Mouse (Mus musculus) hindbrain, embryonic 10.5 days (tissue): ENCODE results near the gene Pigyl. TPM values are rescaled to one million over a fixed set of nuclear protein-coding genes. Genes with fewer than 3 reads are reported as not detected.
A peak's percentile ranks its signal among the peaks of the same experiment; 100 is the strongest.

ENCODE experiments used
- DNase-seq: peaks from one replicate; pipeline ENCODE4 v3.0.0-alpha.2; 2017; ENCODE audit warnings: low spot score
- H3K27ac ChIP-seq: fragments of 300-500 bp; sonication (generic); 2 replicates; pipeline ENCODE4 v1.5.1; 2016; ENCODE audit warnings: mild to moderate bottlenecking, moderate library complexity
- H3K27me3 ChIP-seq: fragments of 300-500 bp; sonication (generic); 2 replicates; pipeline ENCODE4 v1.6.1; 2016; ENCODE audit warnings: mild to moderate bottlenecking; ENCODE audit not compliant: poor library complexity, insufficient read depth, severe bottlenecking
- H3K36me3 ChIP-seq: fragments of 300-500 bp; sonication (generic); 2 replicates; pipeline ENCODE4 v1.6.1; 2016; ENCODE audit warnings: mild to moderate bottlenecking, moderate library complexity
- H3K4me1 ChIP-seq: fragments of 300-500 bp; sonication (generic); replicated peaks from 2 replicates; pipeline ENCODE4 v1.6.1; 2016; ENCODE audit warnings: mild to moderate bottlenecking
- H3K4me3 ChIP-seq: fragments of 300-500 bp; sonication (generic); 2 replicates; pipeline ENCODE4 v1.5.1; 2016; ENCODE audit warnings: mild to moderate bottlenecking, moderate library complexity
- H3K9me3 ChIP-seq: fragments of 300-500 bp; sonication (generic); 2 replicates; pipeline ENCODE4 v1.6.1; 2016; ENCODE audit warnings: mild to moderate bottlenecking, moderate library complexity
- WGBS: fragments of 180-500 bp; shearing (Covaris S2); methylation state at CpG from one replicate; pipeline ENCODE4 v1.1.7; 2016; 5-methylcytosine and 5-hydroxymethylcytosine counted together
- polyA plus RNA-seq: library from polyadenylated mRNA; unstranded; fragments of >200 nt; fragmentation: Nextera tagmentation; extraction: Ambion mirVana; gene quantifications from 2 replicates; pipeline ENCODE4 v1.2.1, GENCODE M21; 2016

Pigyl gene
- polyA plus RNA-seq, result 55.6 and 68.3 TPM in 2 replicates

- Histone ChIP-seq H3K4me3 (peak within 1 kb of the TSS; percentile 77), H3K4me1 (peaks cover 21% of the 10 kb centered on the region), H3K27me3 (peaks cover 12% of the 10 kb centered on the region), H3K36me3 (peaks cover 12% of the 10 kb centered on the region), H3K9me3 (no peaks in the 10 kb centered on the region), H3K27ac (peak within 1 kb of the TSS; percentile 93)
- WGBS, result under 1% methylated on average over 65 of the region's 65 CpGs
- peak; percentile 99 for DNase-seq
Measured at GRCm38 (mm10) chr9:22156497-22157245, at the start of gene Pigyl. Gene Pigyl, plus strand, starts transcription at chr9:22156846.

DNA sequence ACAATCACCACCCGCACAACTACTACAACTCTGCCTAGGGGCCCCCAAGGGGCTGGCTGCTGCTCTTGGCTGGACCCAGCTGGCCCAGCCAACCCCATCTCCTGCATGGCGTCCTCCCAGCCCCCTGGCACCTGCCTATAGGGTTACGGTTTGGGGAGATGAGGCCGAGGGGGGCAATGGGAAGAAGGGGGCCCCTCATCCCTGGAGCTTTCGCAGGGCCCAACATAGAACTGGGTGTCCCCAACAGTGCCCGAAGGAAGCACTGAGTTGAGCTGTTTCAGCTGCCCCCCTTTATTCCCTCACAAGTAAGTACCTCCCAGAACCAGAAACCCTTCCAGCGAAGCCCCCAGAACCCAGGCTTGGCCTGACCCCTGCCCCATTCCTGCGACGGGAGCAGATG is 48.5 kb upstream of the Pigyl start:
- H3K4me1 ChIP-seq, result no peaks in the 10 kb centered on the region
- H3K27ac ChIP-seq, result no peak overlapping the region
- H3K9me3 ChIP-seq, result no peaks in the 10 kb centered on the region
- no peaks in the 10 kb centered on the region for H3K27me3 ChIP-seq
- 92% methylated on average over 9 of the region's 9 CpGs for WGBS
- no peak for DNase-seq
- H3K36me3 ChIP-seq, result peaks cover 53% of the 10 kb centered on the region
- H3K4me3 ChIP-seq, result no peak overlapping the region

GRCm38 (mm10) chr9:22115635-22116034 is 41.0 kb upstream of the Pigyl start:
- Histone ChIP-seq H3K9me3 (no peaks in the 10 kb centered on the region), H3K4me3 (peak overlapping the region; percentile 97), H3K36me3 (peaks cover 43% of the 10 kb centered on the region), H3K4me1 (peaks cover 24% of the 10 kb centered on the region), H3K27me3 (no peaks in the 10 kb centered on the region), H3K27ac (peak overlapping the region; percentile 92; the same call in 1 of the 2 replicates)
- DNase-seq, result no peak
- 91% methylated on average over 4 of the region's 4 CpGs for WGBS

DNA sequence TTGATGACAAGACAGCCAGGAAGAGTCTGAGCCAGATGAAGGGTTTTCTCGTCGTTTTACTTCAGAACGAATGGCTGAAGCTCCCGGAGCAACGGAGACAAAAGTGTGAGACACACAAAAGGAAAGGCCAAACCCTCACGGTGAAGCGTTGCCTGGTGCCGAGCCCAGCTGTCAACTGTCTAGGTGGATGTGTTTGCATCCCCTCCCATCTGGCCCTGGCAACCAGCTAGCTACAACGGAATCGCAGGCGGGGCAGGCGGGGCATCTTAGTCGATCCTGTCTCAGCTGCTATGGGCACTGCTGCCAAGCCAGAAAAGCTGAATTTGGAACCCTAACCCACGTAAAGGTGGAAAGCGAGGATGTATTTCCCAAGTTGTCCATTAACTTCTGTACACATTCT is 40.6 kb upstream of the Pigyl start:
- peaks cover 24% of the 10 kb centered on the region for H3K4me1 ChIP-seq
- no peaks in the 10 kb centered on the region for H3K27me3 ChIP-seq
- peaks cover 38% of the 10 kb centered on the region for H3K36me3 ChIP-seq
- no peaks in the 10 kb centered on the region for H3K9me3 ChIP-seq
- H3K4me3 ChIP-seq, result peak overlapping the region; percentile 97
- DNase-seq, result peak; percentile 40
- peak overlapping the region; percentile 92 for H3K27ac ChIP-seq
- WGBS, result 25% methylated on average over 15 of the region's 15 CpGs

GRCm38 (mm10) chr9:22116740-22117426 is 39.8 kb upstream of the Pigyl start, which contains the start of gene Elof1:
Gene Elof1, minus strand, starts transcription at chr9:22117172.
- Histone ChIP-seq H3K4me1 (peaks cover 24% of the 10 kb centered on the region), H3K9me3 (no peaks in the 10 kb centered on the region), H3K4me3 (peak within 1 kb of the TSS; percentile 97), H3K27me3 (no peaks in the 10 kb centered on the region), H3K36me3 (peaks cover 30% of the 10 kb centered on the region), H3K27ac (peak within 1 kb of the TSS; percentile 92)
- under 1% methylated on average over 52 of the region's 52 CpGs for WGBS
- peak; percentile 95 for DNase-seq

DNA sequence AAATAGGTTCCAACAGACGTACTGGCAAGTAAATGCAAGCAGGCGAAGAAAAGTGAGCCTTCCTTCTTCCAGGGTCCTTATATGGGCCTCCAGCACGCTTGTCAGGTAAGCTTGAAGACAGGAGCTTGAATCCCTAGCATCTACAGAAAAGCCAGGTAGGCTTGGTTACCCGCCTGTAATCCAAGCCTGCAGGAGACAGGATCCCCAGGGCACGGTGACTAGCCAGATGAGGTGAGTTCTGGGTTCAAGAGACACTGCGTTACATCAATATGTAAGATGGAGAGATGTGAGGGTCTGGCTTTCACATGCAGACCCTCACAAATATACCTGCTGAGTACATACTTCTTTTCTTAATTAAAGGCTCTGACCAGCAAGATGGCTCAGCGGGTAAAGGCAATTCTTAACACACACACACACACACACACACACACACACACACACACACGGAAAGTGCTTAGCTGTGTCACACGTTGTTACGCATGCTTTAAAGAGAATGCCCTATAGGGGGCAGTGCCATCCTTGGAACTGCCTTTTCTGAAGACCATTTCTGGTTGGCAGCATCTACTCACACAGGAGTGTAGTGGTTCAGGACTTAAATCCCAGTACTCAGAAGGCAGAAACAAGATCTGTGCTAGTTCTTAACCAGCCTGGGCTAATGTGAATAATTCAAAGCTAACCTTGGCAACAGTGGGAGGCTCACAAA is 38.7 kb upstream of the Pigyl start:
- DNase-seq, result peak; percentile 45
- H3K4me3 ChIP-seq, result peak overlapping the region; percentile 97
- no peaks in the 10 kb centered on the region for H3K9me3 ChIP-seq
- H3K27me3 ChIP-seq, result no peaks in the 10 kb centered on the region
- H3K36me3 ChIP-seq, result peaks cover 20% of the 10 kb centered on the region
- H3K27ac ChIP-seq, result peak overlapping the region; percentile 92; the same call in 1 of the 2 replicates
- H3K4me1 ChIP-seq, result peaks cover 24% of the 10 kb centered on the region
- 47% methylated on average over 10 of the region's 10 CpGs for WGBS

GRCm38 (mm10) chr9:22119543-22119942 is 37.1 kb upstream of the Pigyl start:
- Histone ChIP-seq H3K4me1 (peaks cover 24% of the 10 kb centered on the region), H3K27ac (no peak overlapping the region), H3K4me3 (no peak overlapping the region), H3K36me3 (peaks cover 4% of the 10 kb centered on the region), H3K9me3 (no peaks in the 10 kb centered on the region), H3K27me3 (no peaks in the 10 kb centered on the region)
- 92% methylated on average over 4 of the region's 4 CpGs for WGBS
- no peak for DNase-seq

DNA sequence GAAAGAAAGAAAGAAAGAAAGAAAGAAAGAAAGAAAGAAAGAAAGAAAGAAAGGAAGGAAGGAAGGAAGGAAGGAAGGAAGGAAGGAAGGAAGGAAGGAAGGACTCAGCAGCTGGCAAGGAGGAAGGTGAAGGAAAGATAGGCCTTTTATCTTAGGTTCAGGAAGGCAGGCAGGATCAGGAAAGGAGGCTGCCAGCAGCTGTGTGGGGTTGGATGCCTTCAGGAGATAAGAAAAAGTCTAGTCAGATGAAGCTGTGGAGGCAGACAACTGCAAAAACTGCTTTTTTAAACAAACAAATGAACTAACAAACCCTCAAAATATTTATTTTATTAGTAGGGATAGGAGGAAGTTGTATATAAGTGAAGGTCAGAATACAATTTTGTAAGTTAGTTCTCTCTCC is 35.1 kb upstream of the Pigyl start:
- Histone ChIP-seq H3K4me1 (peaks cover 13% of the 10 kb centered on the region), H3K36me3 (no peaks in the 10 kb centered on the region), H3K27me3 (no peaks in the 10 kb centered on the region), H3K9me3 (no peaks in the 10 kb centered on the region), H3K4me3 (no peak overlapping the region), H3K27ac (no peak overlapping the region)
- DNase-seq, result no peak

DNA sequence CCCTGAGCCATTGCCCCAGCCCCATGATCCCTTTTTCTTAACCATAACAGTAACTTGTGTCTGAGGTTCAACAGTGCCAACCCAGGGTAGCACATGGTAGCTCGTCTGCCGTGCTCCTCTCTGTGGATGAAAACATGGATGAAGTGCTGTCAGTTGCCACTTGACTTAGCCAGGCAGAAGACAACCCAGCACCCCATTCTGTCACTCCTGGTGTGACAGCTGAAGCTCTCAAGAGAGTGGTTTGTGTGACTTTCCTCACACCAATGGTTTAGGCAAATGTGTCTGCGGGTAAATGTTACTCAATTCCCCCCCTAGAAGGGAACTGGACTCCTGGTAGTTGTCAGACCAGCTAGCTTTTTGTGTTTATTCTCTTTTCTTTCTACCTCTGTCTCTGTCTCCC is 34.6 kb upstream of the Pigyl start:
- H3K4me1 ChIP-seq, result peaks cover 10% of the 10 kb centered on the region
- no peak overlapping the region for H3K4me3 ChIP-seq
- no peak for DNase-seq
- H3K27me3 ChIP-seq, result 0 out of 2 replicates have a peak, but pooled peaks cover 4% of the 10 kb centered on the region
- no peaks in the 10 kb centered on the region for H3K9me3 ChIP-seq
- 82% methylated on average over 3 of the region's 3 CpGs for WGBS
- no peak overlapping the region for H3K27ac ChIP-seq
- H3K36me3 ChIP-seq, result no peaks in the 10 kb centered on the region

GRCm38 (mm10) chr9:22123069-22123609 is 33.5 kb upstream of the Pigyl start:
- Histone ChIP-seq H3K27ac (no peak overlapping the region), H3K4me3 (no peak overlapping the region)

DNA sequence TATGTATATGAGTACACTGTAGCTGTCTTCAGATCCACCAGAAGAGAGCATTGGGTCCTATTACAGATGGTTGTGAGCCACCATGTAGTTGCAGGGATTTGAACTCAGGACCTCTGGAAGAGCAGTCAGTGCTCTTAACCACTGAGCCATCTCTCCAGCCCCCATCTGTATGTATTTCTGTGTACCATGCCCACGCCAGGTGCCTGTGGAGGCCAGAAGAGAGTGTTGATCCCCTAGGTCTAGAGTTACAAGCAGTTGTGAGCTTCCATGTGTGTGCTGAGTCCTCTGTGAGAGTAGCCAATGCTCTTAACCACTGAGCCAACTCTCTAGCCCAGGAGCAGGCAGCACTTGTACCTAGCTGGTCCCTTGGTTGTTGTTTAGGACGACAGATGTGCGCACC is 32.5 kb upstream of the Pigyl start:
- DNase-seq, result no peak
- H3K27me3 ChIP-seq, result peaks cover 13% of the 10 kb centered on the region
- H3K9me3 ChIP-seq, result no peaks in the 10 kb centered on the region
- H3K4me1 ChIP-seq, result no peaks in the 10 kb centered on the region
- no peak overlapping the region for H3K27ac ChIP-seq
- no peaks in the 10 kb centered on the region for H3K36me3 ChIP-seq
- no peak overlapping the region for H3K4me3 ChIP-seq
- 87% methylated on average over 3 of the region's 3 CpGs for WGBS

More at GRCm38 (mm10) chr9:22123069-22123609, 33.5 kb upstream of the Pigyl start:
- no peaks in the 10 kb centered on the region for H3K36me3 ChIP-seq
- no peak for DNase-seq
- H3K4me1 ChIP-seq, result peaks cover under 1% of the 10 kb centered on the region; the same call in 1 of the 2 replicates
- 87% methylated on average over 7 of the region's 7 CpGs for WGBS
- no peaks in the 10 kb centered on the region for H3K9me3 ChIP-seq
- H3K27me3 ChIP-seq, result 0 out of 2 replicates have a peak, but pooled peaks cover 4% of the 10 kb centered on the region

GRCm38 (mm10) chr9:22125246-22126027 is 31.2 kb upstream of the Pigyl start:
- peaks cover 25% of the 10 kb centered on the region for H3K27me3 ChIP-seq

More at GRCm38 (mm10) chr9:22125246-22126027, 31.2 kb upstream of the Pigyl start:
- H3K4me1 ChIP-seq, result no peaks in the 10 kb centered on the region
- H3K27ac ChIP-seq, result no peak overlapping the region
- no peak for DNase-seq
- WGBS, result 88% methylated on average over 15 of the region's 15 CpGs
- no peaks in the 10 kb centered on the region for H3K36me3 ChIP-seq
- H3K4me3 ChIP-seq, result no peak overlapping the region
- no peaks in the 10 kb centered on the region for H3K9me3 ChIP-seq
